Comparison of ENCODE assay signal across 11 mouse cellular contexts in the genomic region with DNA sequence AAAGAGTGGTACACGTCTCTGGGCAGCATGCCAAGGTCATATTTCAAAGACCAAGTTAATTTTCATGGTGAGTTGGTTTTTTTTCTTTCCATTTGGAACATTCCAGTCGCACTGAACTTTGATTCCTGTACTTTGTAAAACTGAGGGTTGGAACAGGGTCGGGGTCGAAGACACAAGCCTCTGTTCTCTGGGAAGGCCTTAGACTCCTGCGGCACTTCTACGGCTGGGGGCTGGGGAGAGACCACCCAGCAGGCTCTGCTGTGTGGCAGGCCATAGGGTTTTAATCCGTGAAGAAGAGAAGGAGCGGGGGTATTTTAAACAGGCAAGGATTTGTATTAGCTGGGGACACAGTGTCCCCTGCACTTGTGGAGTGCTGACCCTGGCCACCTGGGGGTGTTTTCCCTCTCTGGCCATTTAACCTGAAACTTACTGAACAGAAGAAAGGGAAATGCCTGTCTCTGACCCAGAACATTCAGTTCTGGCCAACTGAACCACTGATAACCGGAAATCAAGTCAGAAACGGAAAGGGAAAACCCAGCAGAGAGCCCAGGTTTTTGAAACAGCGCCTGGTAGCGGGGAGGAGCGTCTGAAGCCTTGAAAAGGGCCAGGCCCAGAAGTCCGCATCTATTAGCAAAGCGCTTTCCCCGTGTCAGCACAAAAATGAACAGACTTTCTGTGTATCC. TPM values are rescaled to one million over a fixed set of nuclear protein-coding genes. Genes with fewer than 3 reads are reported as not detected.
A peak's percentile ranks its signal among the peaks of the same experiment; 100 is the strongest.
DNase-seq lines count a peak whose midpoint lies in the region; ATAC-seq lines count a peak whose summit lies in the region.
"Had no signal": no experiment of that assay in that cellular context is flagged by ENCODE, and none has a peak within 500 bp of the region (broad histone marks: within the 10 kb centered on the region; RNA-seq: fewer than 3 reads in every experiment).

No protein-coding gene starts in this region.

- H3K27me3 ChIP-seq in forebrain, embryonic 10.5 days (ENCODE audit: poor library complexity, severe bottlenecking), result peaks cover 12% of the 10 kb centered on the region
- H3K27me3 ChIP-seq in forebrain, embryonic 16.5 days (replicated peaks; ENCODE audit: control insufficient read depth, insufficient read depth, low read length), result no peaks in the 10 kb centered on the region
- H3K27me3 ChIP-seq: liver, embryonic 15.5 days had no signal

- H3K9ac ChIP-seq in forebrain, embryonic 16.5 days (replicated peaks; ENCODE audit: low read depth, low read length), result no peak overlapping the region
- H3K9ac ChIP-seq: liver, embryonic 15.5 days had no signal

- no peak overlapping the region for H3K4me3 ChIP-seq in forebrain, embryonic 10.5 days
- no peak overlapping the region for H3K4me3 ChIP-seq in forebrain, embryonic 16.5 days (replicated peaks; ENCODE audit: low read length)
- H3K4me3 ChIP-seq: liver, embryonic 15.5 days had no signal

- ATAC-seq in forebrain, embryonic 16.5 days, result no peak
- ATAC-seq in megakaryocyte, adult 5-6 weeks (ENCODE audit: poor library complexity, severe bottlenecking), result no peak

- peak; percentile 61 for DNase-seq in forebrain, embryonic 10.5 days (ENCODE audit: extremely low spot score, low spot score)
- peak; percentile 23 for DNase-seq in ovary, adult 18-20 months (ENCODE audit: low spot score)
- no peak for DNase-seq in ovary, postnatal 10 days (ENCODE audit: low spot score)
- DNase-seq in kidney, postnatal 4 days, result peak; percentile 36 to 64
- peak; percentile 60 for DNase-seq in testis, postnatal 14 days (ENCODE audit: low spot score)
- DNase-seq in right cerebral cortex, adult 18-20 months, result no peak
- DNase-seq: B cell, adult 2 months; heart, postnatal 14 days had no signal

- no peaks in the 10 kb centered on the region for H3K36me3 ChIP-seq in forebrain, embryonic 10.5 days (replicated peaks)
- no peaks in the 10 kb centered on the region for H3K36me3 ChIP-seq in forebrain, embryonic 16.5 days (ENCODE audit: control insufficient read depth, insufficient read depth)
- H3K36me3 ChIP-seq: liver, embryonic 15.5 days had no signal

- peaks cover 71% of the 10 kb centered on the region for H3K4me1 ChIP-seq in forebrain, embryonic 10.5 days
- 0 out of 2 replicates have a peak, but pooled peaks cover 3% of the 10 kb centered on the region for H3K4me1 ChIP-seq in forebrain, embryonic 16.5 days (replicated peaks; ENCODE audit: control insufficient read depth, insufficient read depth, low read length)
- H3K4me1 ChIP-seq: liver, embryonic 15.5 days had no signal

- no peaks in the 10 kb centered on the region for H3K9me3 ChIP-seq in forebrain, embryonic 10.5 days
- H3K9me3 ChIP-seq in forebrain, embryonic 16.5 days (ENCODE audit: control insufficient read depth, low read length), result no peaks in the 10 kb centered on the region
- H3K9me3 ChIP-seq: liver, embryonic 15.5 days had no signal

- peak overlapping the region; percentile 65 for H3K27ac ChIP-seq in forebrain, embryonic 10.5 days
- no peak overlapping the region for H3K27ac ChIP-seq in forebrain, embryonic 16.5 days (ENCODE audit: low read length)
- H3K27ac ChIP-seq: liver, embryonic 15.5 days had no signal

- 20% methylated on average over 16 of the region's 16 CpGs for WGBS in forebrain, embryonic 10.5 days
- 16% methylated on average over 16 of the region's 16 CpGs for WGBS in forebrain, embryonic 16.5 days

- H3K4me2 ChIP-seq in forebrain, embryonic 16.5 days (ENCODE audit: low read length), result no peak overlapping the region
- H3K4me2 ChIP-seq: liver, embryonic 15.5 days had no signal

RNA-seq across cellular contexts. Expression of a gene that starts 42.9 kb away (rescaled TPM):
- 327 and 330 TPM in 2 replicates for polyA plus RNA-seq in forebrain, embryonic 10.5 days (2016; fragmentation: Nextera tagmentation; extraction: Ambion mirVana)
- 301 and 306 TPM in 2 replicates for polyA plus RNA-seq in forebrain, embryonic 16.5 days (2015; fragmentation: Nextera tagmentation; extraction: Ambion mirVana)
- total RNA-seq in megakaryocyte, adult 5-6 weeks (2015), result 0.50 and 0.76 TPM in 2 replicates
- total RNA-seq in megakaryocyte, adult 5-6 weeks (2017), result 0.73 and 1.2 TPM in 2 replicates

Comparison
In these comparisons a context has a peak if more than half of its experiments do, and no peak if none do; other contexts are left out.
1. DNase-seq: peak in forebrain, embryonic 10.5 days (single experiment), ovary, adult 18-20 months (single experiment), kidney, postnatal 4 days (2 of 2) and testis, postnatal 14 days (single experiment); none in ovary, postnatal 10 days (single experiment) and right cerebral cortex, adult 18-20 months (single experiment).